Mouse (Mus musculus): ENCODE data around the gene Mef2b.
A peak's percentile ranks its signal among the peaks of the same experiment; 100 is the strongest.
"Not testable (repeated sequence)": the region's sequence is repeated elsewhere in the genome, so short reads cannot be mapped to it uniquely, and the experiment has no call there.

The Mef2b gene

DNA sequence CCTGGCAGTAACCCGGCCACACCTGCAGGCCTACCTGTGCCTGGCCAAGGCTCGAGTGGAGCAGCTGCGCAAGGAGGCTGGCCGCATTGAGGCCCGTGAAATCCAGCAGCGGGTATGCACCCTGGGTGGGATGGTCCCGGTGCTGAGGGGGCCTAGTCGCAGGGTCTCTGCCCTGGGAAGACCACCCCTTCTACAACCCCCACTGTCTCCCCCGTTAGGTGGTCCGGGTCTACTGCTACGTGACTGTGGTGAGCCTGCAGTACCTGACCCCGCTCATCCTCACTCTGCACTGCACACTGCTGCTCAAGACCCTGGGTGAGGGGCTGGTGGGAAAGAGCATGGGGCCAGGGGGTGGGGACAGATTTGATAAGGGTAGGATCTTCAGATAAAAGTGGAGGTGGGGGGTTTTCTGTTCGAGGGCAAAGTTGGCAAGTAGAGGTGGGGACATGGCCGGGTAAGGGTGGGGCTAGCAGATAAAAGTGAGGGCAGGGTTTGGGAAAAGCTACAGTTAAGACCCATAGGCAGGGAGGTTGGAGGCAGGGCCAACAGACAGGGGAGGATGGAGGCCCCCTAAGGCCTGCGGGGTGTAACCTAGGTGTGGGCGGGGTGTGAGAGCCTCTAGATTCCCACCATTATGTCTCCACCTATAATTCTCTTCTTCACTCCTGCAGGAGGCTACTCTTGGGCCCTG, 41.8 kb downstream of the Mef2b start:
- no peak for DNase-seq

GRCm38 (mm10) chr8:70181903-70182252, 42.4 kb downstream of the Mef2b start:
- DNase-seq = no peak

DNA sequence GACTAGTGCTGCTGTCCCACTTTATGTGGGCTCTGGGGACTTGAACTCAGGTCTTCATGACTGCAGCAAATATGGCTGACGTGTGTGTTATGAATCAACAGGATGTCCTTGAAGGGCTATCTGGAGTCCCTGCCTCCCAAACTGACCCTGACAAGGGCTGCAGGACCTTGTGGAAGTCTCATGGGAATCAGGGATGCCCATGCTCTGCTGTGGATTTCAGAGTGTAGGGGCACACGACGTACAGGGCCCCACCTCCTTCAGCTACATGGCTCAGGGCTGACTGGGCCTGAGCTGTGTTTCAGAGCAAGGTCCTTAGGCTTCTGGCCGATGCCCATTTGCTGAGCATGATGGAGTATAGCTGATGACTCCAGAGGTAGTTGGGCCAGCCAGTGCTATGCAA, 43.7 kb downstream of the Mef2b start:
- DNase-seq = no peak

GRCm38 (mm10) chr8:70188707-70189106, 49.2 kb downstream of the Mef2b start:
- no peak for DNase-seq

DNA sequence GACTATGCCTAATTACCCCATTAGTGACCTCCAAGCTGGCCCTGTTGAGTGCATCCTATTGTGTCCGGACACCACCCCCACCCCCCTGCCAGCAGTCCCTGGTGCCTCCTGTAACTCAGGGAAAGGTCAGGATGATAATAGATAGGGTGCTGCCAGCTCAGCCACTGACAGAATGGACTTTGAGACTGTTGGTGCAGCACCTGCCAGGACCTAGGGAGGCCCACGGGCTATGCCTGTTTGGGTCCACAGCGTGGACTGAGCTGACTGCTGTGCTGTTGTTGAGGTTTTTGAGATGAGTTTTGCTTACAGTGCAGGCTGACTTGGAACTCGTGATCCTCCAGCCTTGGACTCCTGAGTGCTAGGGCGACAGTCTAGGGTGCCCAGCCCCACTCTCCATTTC, 53.7 kb downstream of the Mef2b start:
- no peak for DNase-seq

GRCm38 (mm10) chr8:70194191-70194590, 54.7 kb downstream of the Mef2b start:
- DNase-seq = no peak

- no peak for DNase-seq
Measured at GRCm38 (mm10) chr8:70195762-70196161, 56.3 kb downstream of the Mef2b start.

DNA sequence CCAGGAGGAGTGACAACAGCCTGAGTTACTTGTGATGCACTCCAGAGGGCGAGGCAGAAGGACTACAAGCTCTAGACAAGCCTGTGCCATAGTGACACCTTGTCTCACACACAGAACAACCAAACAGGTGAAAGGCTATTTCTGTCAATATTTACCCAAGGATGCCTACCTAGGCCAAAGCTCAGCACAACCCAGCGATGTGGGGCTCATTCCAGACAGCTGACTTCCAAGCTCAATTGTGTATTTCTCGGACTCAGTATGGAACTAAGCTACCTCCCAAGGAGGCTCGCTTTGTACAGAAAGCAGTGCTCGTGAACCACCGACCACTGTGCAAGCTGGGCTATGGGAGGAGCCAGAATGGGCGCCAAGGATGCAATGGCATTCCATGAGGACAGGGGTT, 58.1 kb downstream of the Mef2b start:
- DNase-seq = no peak

GRCm38 (mm10) chr8:70200098-70200681, 60.7 kb downstream of the Mef2b start:
- peak; percentile 33 for DNase-seq

DNA sequence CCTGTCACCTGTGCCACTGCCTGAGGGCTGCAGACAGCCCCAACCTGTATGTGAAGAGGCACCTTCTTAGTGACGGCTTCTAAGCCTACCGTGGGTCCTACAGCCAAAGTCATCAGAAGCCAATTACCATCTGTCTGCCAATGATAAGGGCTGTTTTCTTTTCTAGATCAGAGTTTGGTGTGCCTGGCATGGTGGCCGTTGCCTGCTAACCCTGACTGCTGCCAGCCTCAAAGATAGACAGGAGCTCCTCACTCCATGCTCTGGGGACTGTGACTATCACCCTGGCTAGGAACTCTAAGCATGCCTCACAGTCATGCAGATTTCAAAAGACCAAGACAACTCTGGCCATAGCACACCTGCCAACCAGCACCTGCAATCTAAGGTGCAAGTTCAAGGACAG, 61.9 kb downstream of the Mef2b start:
- no peak for DNase-seq

- DNase-seq = no peak
Measured at GRCm38 (mm10) chr8:70203072-70203471, 63.6 kb downstream of the Mef2b start.

DNA sequence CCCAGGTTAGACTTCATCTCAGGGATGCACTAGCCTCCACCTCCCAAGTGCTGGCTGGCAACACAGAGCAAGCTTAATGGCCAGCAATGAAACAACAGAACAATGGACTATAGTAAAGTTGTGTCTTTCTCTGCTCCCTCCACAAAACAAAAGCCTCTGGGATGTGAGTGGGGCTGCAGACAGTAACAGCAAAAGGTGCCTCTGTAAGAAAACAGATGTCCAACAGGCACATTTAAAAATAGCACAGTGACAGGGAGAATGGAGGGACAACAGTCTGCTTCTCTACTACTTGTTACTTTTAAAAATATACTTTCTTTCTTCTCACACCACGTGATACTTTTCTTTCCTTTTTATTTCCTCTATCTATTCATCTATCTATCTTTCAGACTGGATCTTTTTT, 65.2 kb downstream of the Mef2b start:
- no peak for DNase-seq

DNA sequence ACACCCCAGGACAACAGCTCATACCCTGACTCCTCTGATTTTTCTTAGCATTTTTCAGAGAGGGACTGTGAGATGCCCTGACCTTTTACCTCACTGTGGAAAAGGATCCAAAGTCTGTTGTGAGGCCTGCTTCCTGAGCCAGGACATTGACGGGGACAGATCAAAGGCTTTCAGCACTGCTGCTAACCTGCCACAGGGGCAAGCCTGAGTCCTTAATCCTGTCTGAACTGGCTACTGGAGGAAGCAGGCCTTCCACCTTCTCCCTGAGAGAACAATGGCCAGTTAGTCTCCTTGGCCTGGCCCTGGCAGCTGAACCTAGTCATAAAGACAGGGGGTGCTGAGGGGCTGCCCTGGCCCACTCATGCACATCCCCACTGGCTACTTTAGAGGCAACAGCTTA, 68.6 kb downstream of the Mef2b start:
- no peak for DNase-seq

DNA sequence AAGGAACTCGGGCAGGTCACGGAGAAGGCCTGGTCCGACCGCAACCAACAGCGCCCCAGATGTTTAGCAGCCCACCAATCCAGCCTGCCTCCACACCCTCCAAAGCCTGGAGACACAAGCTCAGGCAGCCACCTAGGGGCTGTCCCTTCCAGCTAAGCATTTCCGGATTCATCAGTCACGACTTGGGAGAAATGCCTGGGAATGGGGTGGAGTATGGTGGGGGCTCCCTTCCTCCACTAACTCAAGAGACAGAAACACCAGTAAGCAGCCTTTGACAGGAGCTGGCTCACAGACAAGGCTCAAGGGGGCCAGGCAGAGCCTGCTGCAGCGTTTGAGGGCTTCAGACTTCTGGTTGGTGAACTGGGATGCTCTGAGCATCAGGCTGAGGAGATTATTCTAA, 71.0 kb downstream of the Mef2b start:
- peak; percentile 53 for DNase-seq

GRCm38 (mm10) chr8:70211275-70211674, 71.8 kb downstream of the Mef2b start:
- no peak for DNase-seq

GRCm38 (mm10) chr8:70211726-70212111, 72.2 kb downstream of the Mef2b start:
- no peak for DNase-seq

- peak; percentile 99 for DNase-seq
Measured at GRCm38 (mm10) chr8:70212112-70213055, 72.9 kb downstream of the Mef2b start, which contains the start of gene Slc25a42. Gene Slc25a42, minus strand, starts transcription at chr8:70212305.

GRCm38 (mm10) chr8:70214411-70214810, 74.9 kb downstream of the Mef2b start:
- DNase-seq = no peak

DNA sequence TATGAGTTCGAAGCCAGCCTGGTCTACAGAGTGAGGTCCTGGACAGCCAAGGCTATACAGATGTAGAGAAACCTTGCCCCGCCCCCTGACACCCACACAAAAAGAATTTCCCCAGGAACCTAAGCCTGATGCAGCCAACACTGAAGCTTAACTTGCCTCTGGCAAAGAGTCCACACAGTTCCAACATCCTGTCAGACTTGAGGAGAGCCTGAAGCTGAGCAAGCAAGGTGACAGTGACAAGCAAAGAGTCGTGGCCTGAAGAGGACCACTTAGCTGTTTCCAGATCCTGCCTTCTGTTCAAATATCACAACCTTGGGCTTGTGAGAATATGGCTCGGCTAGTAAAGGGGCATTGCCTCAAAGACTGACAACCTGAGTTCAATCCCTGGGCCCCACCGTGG, 75.6 kb downstream of the Mef2b start:
- no peak for DNase-seq

DNA sequence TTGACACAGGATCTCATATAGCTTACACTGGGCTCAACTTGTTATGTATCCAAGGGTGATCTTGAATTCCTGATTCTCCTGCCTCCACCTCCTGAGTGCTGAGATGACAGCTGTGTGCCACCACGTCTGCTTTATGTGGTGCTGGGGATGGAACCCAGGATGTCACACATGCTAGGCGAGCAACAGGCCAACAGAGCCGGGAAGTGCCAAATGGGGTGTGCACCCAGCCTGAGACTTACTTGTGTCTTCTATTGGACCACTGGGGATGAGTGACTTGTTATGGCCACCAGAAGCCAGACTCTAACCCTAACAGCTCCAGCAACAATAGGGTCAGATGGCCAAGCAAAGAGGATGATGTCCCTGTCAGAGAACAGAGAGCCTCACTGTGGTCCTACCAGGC, 76.7 kb downstream of the Mef2b start:
- not testable (repeated sequence) for DNase-seq

DNA sequence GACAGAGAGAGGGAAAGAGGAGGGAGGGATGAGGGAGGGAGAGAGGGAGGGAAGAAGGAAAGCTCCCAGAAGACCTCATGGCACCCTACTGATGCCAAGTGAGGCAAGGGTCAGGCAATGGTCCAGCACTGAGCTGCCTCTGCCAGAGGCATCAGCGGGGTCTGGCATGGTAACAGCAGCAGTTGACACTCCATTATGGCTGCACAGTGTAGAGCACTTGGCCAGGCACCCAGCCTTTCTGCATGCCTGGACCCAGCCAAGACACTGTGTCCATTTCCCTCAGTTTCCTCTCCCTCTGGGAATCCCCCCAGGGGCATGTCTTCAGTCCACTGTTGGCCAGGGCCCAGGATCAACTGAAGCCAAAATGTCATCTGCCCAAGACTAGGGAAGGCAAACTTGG, 77.1 kb downstream of the Mef2b start:
- peak; percentile 51 for DNase-seq

Data from right cerebral cortex, postnatal 25 days (tissue).